Mouse (Mus musculus) brain, embryonic 14.5 days (tissue): ENCODE results near the gene Trim31.

Source experiments
- CTCF ChIP-seq: fragments of 200-500 bp; IDR thresholded peaks from 2 replicates; pipeline ENCODE4 v1.5.1; 2012; ENCODE audit warnings: inconsistent platforms, mild to moderate bottlenecking, moderate library complexity, borderline replicate concordance; ENCODE audit not compliant: insufficient read depth, insufficient read length; ENCODE audit errors: extremely low read depth
- POLR2A ChIP-seq: fragments of 200-500 bp; IDR thresholded peaks from 2 replicates; pipeline ENCODE4 v1.6.1; 2012; ENCODE audit warnings: mild to moderate bottlenecking, inconsistent platforms, borderline replicate concordance; ENCODE audit not compliant: poor library complexity, insufficient read depth, insufficient read length, severe bottlenecking; ENCODE audit errors: extremely low read depth

GRCm38 (mm10) chr17:36869284-36869954 is 28.5 kb upstream of the Trim31 start, which contains the start of gene Trim10:
- TF ChIP-seq CTCF = no peak
- no peak for TF ChIP-seq POLR2A
